Mouse (Mus musculus) MEL (cell line): ENCODE data around the gene Mul1.

Source experiments
- CTCF ChIP-seq, 3 experiments: IDR thresholded peaks in 2 of 3; conservative IDR thresholded peaks in 1 of 3; 2 replicates each; pipeline ENCODE4 v1.5.1; 2011 to 2012; ENCODE audit warnings: low read length in 3 of 3, low read depth in 2 of 3, mild to moderate bottlenecking in 2 of 3, improper control_type of control experiment in 1 of 3, inconsistent platforms in 1 of 3, mixed read lengths in 1 of 3, moderate library complexity in 1 of 3; ENCODE audit not compliant: control insufficient read depth in 1 of 3, insufficient read depth in 1 of 3, poor library complexity in 1 of 3, severe bottlenecking in 1 of 3
- EP300 ChIP-seq, 2 experiments: IDR thresholded peaks; 2 replicates each; pipeline ENCODE4 v1.6.1; 2011; ENCODE audit warnings: improper control_type of control experiment in 2 of 2, low read length in 2 of 2, low read depth in 1 of 2, mild to moderate bottlenecking in 1 of 2
- HCFC1 ChIP-seq: IDR thresholded peaks from 2 replicates; pipeline ENCODE4 v1.6.1; 2012; ENCODE audit warnings: low read depth, mild to moderate bottlenecking, inconsistent platforms, low read length, improper control_type of control experiment, moderate library complexity
- JUND ChIP-seq: IDR thresholded peaks from 2 replicates; pipeline ENCODE4 v1.6.1; 2011; ENCODE audit warnings: low read depth, mild to moderate bottlenecking, improper control_type of control experiment, low read length
- MAFK ChIP-seq: IDR thresholded peaks from 2 replicates; pipeline ENCODE4 v1.6.1; 2011; ENCODE audit warnings: low read depth, mild to moderate bottlenecking, low read length, improper control_type of control experiment, borderline replicate concordance
- MYC ChIP-seq: IDR thresholded peaks from 2 replicates; pipeline ENCODE4 v1.6.1; 2011; ENCODE audit warnings: low read depth, mild to moderate bottlenecking, low read length, improper control_type of control experiment, moderate library complexity
- NELFE ChIP-seq: IDR thresholded peaks from 2 replicates; pipeline ENCODE4 v1.6.1; 2011; ENCODE audit warnings: low read depth, low read length, improper control_type of control experiment
- NRF1 ChIP-seq: IDR thresholded peaks from 2 replicates; pipeline ENCODE4 v1.6.1; 2014; ENCODE audit warnings: low read depth, mild to moderate bottlenecking, inconsistent platforms, low read length, improper control_type of control experiment, moderate library complexity; ENCODE audit not compliant: poor library complexity, insufficient read depth, severe bottlenecking
- POLR2A ChIP-seq, 2 experiments: IDR thresholded peaks; 2 replicates each; pipeline ENCODE4 v1.6.1; 2011 to 2012; ENCODE audit warnings: low read length in 2 of 2, mild to moderate bottlenecking in 2 of 2, control low read depth in 1 of 2, improper control_type of control experiment in 1 of 2, low read depth in 1 of 2, moderate library complexity in 1 of 2; ENCODE audit not compliant: control insufficient read depth in 1 of 2, insufficient read depth in 1 of 2, poor library complexity in 1 of 2
- SIN3A ChIP-seq: IDR thresholded peaks from 2 replicates; pipeline ENCODE4 v1.6.1; 2012; ENCODE audit warnings: low read length, improper control_type of control experiment, inconsistent platforms
- UBTF ChIP-seq: IDR thresholded peaks from 2 replicates; pipeline ENCODE4 v1.6.1; 2012; ENCODE audit warnings: low read depth, mild to moderate bottlenecking, inconsistent platforms, low read length, improper control_type of control experiment, moderate library complexity, borderline replicate concordance; ENCODE audit not compliant: insufficient read depth

GRCm38 (mm10) chr4:138411011-138411410 is 23.5 kb upstream of the Mul1 start:
- no peak for TF ChIP-seq CTCF (IDR thresholded peaks at IDR 0.05 in 2 of 3, conservative IDR thresholded peaks at IDR 0.05 in 1 of 3; ENCODE audit: control insufficient read depth in 1 of 3, insufficient read depth in 1 of 3, low read depth in 2 of 3, low read length in 3 of 3, poor library complexity in 1 of 3, severe bottlenecking in 1 of 3)
- TF ChIP-seq HCFC1: no peak
- TF ChIP-seq POLR2A (IDR thresholded peaks at IDR 0.05; ENCODE audit: control insufficient read depth in 1 of 2, insufficient read depth in 1 of 2, low read depth in 1 of 2, low read length in 2 of 2, poor library complexity in 1 of 2): no peak
- TF ChIP-seq MYC: no peak
- TF ChIP-seq MAFK: no peak
- no peak for TF ChIP-seq SIN3A
- TF ChIP-seq NELFE: no peak
- TF ChIP-seq NRF1: no peak
- TF ChIP-seq EP300 (IDR thresholded peaks at IDR 0.05; ENCODE audit: low read depth in 1 of 2, low read length in 2 of 2): no peak
- no peak for TF ChIP-seq UBTF
- no peak for TF ChIP-seq JUND
